Mouse (Mus musculus): ENCODE data around the gene Dpep3.

Gene Dpep3

GRCm38 (mm10) chr8:105935863-105936603 lies 43.2 kb downstream of the Dpep3 start:
- no peak for DNase-seq (ENCODE audit: low spot score)

GRCm38 (mm10) chr8:105935105-105935504 lies 44.1 kb downstream of the Dpep3 start:
- no peak for DNase-seq (ENCODE audit: low spot score)

GRCm38 (mm10) chr8:105933762-105934161 lies 45.5 kb downstream of the Dpep3 start, which contains the start of gene Ctrl:
Ctrl (minus strand) TSS chr8:105933862.
- no peak for DNase-seq (ENCODE audit: low spot score)

GRCm38 (mm10) chr8:105932525-105932924 lies 46.7 kb downstream of the Dpep3 start:
- DNase-seq (ENCODE audit: low spot score), result no peak

- no peak for DNase-seq (ENCODE audit: low spot score)
Measured at GRCm38 (mm10) chr8:105931271-105931670, 48.0 kb downstream of the Dpep3 start.

- peak; percentile 87 for DNase-seq (ENCODE audit: low spot score)
Measured at GRCm38 (mm10) chr8:105930602-105931001, 48.6 kb downstream of the Dpep3 start.

- DNase-seq (ENCODE audit: low spot score), result no peak
Measured at GRCm38 (mm10) chr8:105925123-105925522, 54.1 kb downstream of the Dpep3 start.

Measured in urinary bladder, postnatal 25 days (tissue).